ENCODE assay signal across 18 mouse cellular contexts in the genomic region with DNA sequence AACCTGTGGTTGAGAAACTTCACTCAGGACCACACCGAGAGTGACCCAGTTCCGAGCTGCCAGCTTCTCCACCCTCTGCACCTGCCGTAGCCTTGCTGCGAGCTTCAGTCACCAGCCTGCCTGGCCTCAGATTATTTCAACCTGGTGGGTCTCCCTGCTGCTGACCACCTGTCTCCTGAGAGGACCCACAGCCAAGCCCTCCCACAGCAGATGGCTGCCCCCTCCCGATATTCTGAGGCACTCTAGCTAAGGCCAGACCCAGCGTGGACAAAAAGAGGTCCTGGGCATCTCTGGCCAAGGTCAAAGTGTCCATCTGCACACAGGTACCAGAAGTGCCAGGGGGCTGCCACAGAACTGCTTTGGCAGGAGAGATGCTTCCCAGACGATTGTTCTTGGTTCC.
"Had no signal": no experiment of that assay in that cellular context is flagged by ENCODE, and none has a peak within 500 bp of the region (broad histone marks: within the 10 kb centered on the region; RNA-seq: fewer than 3 reads in every experiment).

No protein-coding gene starts in this region.

- H3K4me3 ChIP-seq: kidney, embryonic 15.5 days; limb, embryonic 13.5 days; liver, embryonic 15.5 days; megakaryocyte, embryonic 14.5 days; midbrain, embryonic 15.5 days; neural tube, embryonic 12.5 days had no signal

- ATAC-seq: midbrain, embryonic 15.5 days had no signal

- DNase-seq: kidney, postnatal 14 days; layer of hippocampus, adult 9-11 months; layer of hippocampus, postnatal 36 days; lung, embryonic 14.5 days; lung, postnatal 10 days; lung, postnatal 4 days; right cerebral cortex, postnatal 4 days; spleen, adult 18-20 months; thymus, adult 18-20 months; thymus, postnatal 14 days had no signal

- H3K4me2 ChIP-seq: kidney, embryonic 15.5 days; limb, embryonic 13.5 days; liver, embryonic 11.5 days; liver, embryonic 15.5 days; lung, embryonic 14.5 days; midbrain, embryonic 11.5 days; midbrain, embryonic 15.5 days; neural tube, embryonic 12.5 days had no signal

- H3K9me3 ChIP-seq: kidney, embryonic 15.5 days; limb, embryonic 13.5 days; liver, embryonic 15.5 days; megakaryocyte, embryonic 14.5 days; midbrain, embryonic 15.5 days; neural tube, embryonic 12.5 days had no signal

- H3K36me3 ChIP-seq: kidney, embryonic 15.5 days; limb, embryonic 13.5 days; liver, embryonic 15.5 days; midbrain, embryonic 15.5 days; neural tube, embryonic 12.5 days had no signal

- H3K27me3 ChIP-seq: kidney, embryonic 15.5 days; limb, embryonic 13.5 days; liver, embryonic 15.5 days; megakaryocyte, embryonic 14.5 days; midbrain, embryonic 15.5 days; neural tube, embryonic 12.5 days had no signal

- H3K9ac ChIP-seq: kidney, embryonic 15.5 days; limb, embryonic 13.5 days; liver, embryonic 15.5 days; lung, embryonic 14.5 days; midbrain, embryonic 15.5 days; neural tube, embryonic 12.5 days had no signal

- H3K4me1 ChIP-seq: kidney, embryonic 15.5 days; limb, embryonic 13.5 days; liver, embryonic 15.5 days; megakaryocyte, embryonic 14.5 days; midbrain, embryonic 15.5 days; neural tube, embryonic 12.5 days had no signal

- H3K27ac ChIP-seq: kidney, embryonic 15.5 days; limb, embryonic 13.5 days; liver, embryonic 15.5 days; midbrain, embryonic 15.5 days; neural tube, embryonic 12.5 days had no signal
